24 mouse cellular contexts compared by ENCODE assay signal in the genomic region with DNA sequence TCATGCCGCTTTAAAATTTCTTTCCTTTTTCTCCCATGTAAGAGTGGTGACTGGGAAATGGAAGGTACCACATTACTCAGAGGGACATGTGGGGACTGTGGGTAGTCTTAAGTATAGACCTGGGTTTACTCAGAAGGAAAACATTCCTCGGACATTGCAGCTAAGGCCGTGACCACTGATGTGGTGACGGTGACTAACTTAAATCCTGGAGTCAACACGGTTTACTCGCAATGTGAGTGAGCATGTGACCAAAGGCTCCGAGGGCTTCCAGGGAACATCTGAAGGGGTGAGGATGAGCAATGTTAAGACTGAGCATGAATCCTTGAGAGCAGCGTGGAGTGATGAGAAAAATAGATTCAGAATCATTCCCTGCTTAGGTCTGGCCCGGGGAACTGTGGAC.
DNase-seq lines count a peak whose midpoint lies in the region; ATAC-seq and TF ChIP-seq lines count a peak whose summit lies in the region.
"Had no signal": no experiment of that assay in that cellular context is flagged by ENCODE, and none has a peak within 500 bp of the region (broad histone marks: within the 10 kb centered on the region; RNA-seq: fewer than 3 reads in every experiment).

No protein-coding gene starts in this region.

- H3K27ac ChIP-seq in thymus, adult 2 months (ENCODE audit: control insufficient read depth, insufficient read depth, low read length), result no peak overlapping the region
- H3K27ac ChIP-seq: embryonic facial prominence, embryonic 12.5 days; forebrain, embryonic 12.5 days; forebrain, embryonic 15.5 days; heart, adult 2 months; heart, embryonic 10.5 days; heart, embryonic 13.5 days; hindbrain, embryonic 14.5 days had no signal

- H3K36me3 ChIP-seq in thymus, adult 2 months (ENCODE audit: control insufficient read depth, insufficient read depth, low read length), result no peaks in the 10 kb centered on the region
- H3K36me3 ChIP-seq: embryonic facial prominence, embryonic 12.5 days; forebrain, embryonic 12.5 days; forebrain, embryonic 15.5 days; heart, embryonic 10.5 days; heart, embryonic 13.5 days had no signal

- no peak for TF ChIP-seq POLR2A in thymus, adult 2 months (IDR thresholded peaks at IDR 0.05; ENCODE audit: control insufficient read depth, extremely low read depth, insufficient read depth, low read length, poor library complexity)

- H3K27me3 ChIP-seq in thymus, adult 2 months (ENCODE audit: control insufficient read depth, insufficient read depth, low read length), result no peaks in the 10 kb centered on the region
- H3K27me3 ChIP-seq: embryonic facial prominence, embryonic 12.5 days; forebrain, embryonic 12.5 days; forebrain, embryonic 15.5 days; heart, embryonic 13.5 days had no signal

- 94% methylated on average over 9 of the region's 9 CpGs for WGBS in thymus, adult 2 months

- H3K4me1 ChIP-seq in thymus, adult 2 months (replicated peaks; ENCODE audit: control insufficient read depth, insufficient read depth, low read length), result no peaks in the 10 kb centered on the region
- H3K4me1 ChIP-seq: embryonic facial prominence, embryonic 12.5 days; forebrain, embryonic 12.5 days; forebrain, embryonic 15.5 days; heart, embryonic 10.5 days; heart, embryonic 13.5 days had no signal

- peak; percentile 49; the same call in 1 of the 2 replicates for ATAC-seq in cerebellum, adult (ENCODE audit: insufficient number of reproducible peaks, low FRiP score, low TSS enrichment)
- ATAC-seq: forebrain, embryonic 15.5 days; intestine, postnatal 0 days had no signal

- no peak overlapping the region for H3K4me3 ChIP-seq in thymus, adult 2 months (ENCODE audit: control insufficient read depth, insufficient read depth, low read length)
- H3K4me3 ChIP-seq: embryonic facial prominence, embryonic 12.5 days; erythroblast, embryonic 14.5 days; forebrain, embryonic 12.5 days; forebrain, embryonic 15.5 days; heart, adult 2 months; heart, embryonic 10.5 days; heart, embryonic 13.5 days had no signal

- no peak for TF ChIP-seq CTCF in thymus, adult 2 months (IDR thresholded peaks at IDR 0.05; ENCODE audit: borderline replicate concordance, control insufficient read depth, extremely low read depth, insufficient read depth, low read length, poor library complexity)

- no peak for DNase-seq in cerebellum, adult 8-10 months
- DNase-seq in 3134 (ENCODE audit: extremely low read depth, insufficient read length, low spot score) (peak; percentile 71), NIH3T3 (ENCODE audit: low read depth) (peak; percentile 21)
- no peak for DNase-seq in thymus, adult 2 months
- no peak for DNase-seq in right cerebral cortex, adult 2 months (ENCODE audit: low spot score in 2 of 2)
- DNase-seq: adrenal gland, adult 2 months; adrenal gland, postnatal 14 days; cerebellum, adult 11-12 months; cerebellum, adult 9-10 months; cerebellum, postnatal 14 days; gastrocnemius, postnatal 10 days; gastrocnemius, postnatal 36 days; heart, adult 2 months; heart, postnatal 14 days; heart, postnatal 4 days had no signal

Comparison
In these comparisons a context has a peak if more than half of its experiments do, and no peak if none do; other contexts are left out.
1. DNase-seq: peak in 3134 (single experiment) and NIH3T3 (single experiment); none in cerebellum, adult 8-10 months (single experiment), thymus, adult 2 months (single experiment) and right cerebral cortex, adult 2 months (0 of 2).